Mouse (Mus musculus): ENCODE data around the gene Fam107b.
A peak's percentile ranks its signal among the peaks of the same experiment; 100 is the strongest.

Fam107b gene

GRCm38 (mm10) chr2:3570186-3570585, at the start of gene Fam107b:
Fam107b (plus strand) TSS chr2:3570488.
- no peak for DNase-seq (ENCODE audit: low read depth)

- no peak for DNase-seq (ENCODE audit: low read depth)
Observed at GRCm38 (mm10) chr2:3522558-3522957, 47.7 kb upstream of the Fam107b start.

GRCm38 (mm10) chr2:3526288-3526687, 44.0 kb upstream of the Fam107b start:
- DNase-seq (ENCODE audit: low read depth), result no peak

- DNase-seq (ENCODE audit: low read depth), result no peak
Observed at GRCm38 (mm10) chr2:3541307-3542079, 28.8 kb upstream of the Fam107b start.

- peak; percentile 16 for DNase-seq (ENCODE audit: low read depth)
Observed at GRCm38 (mm10) chr2:3546055-3546454, 24.2 kb upstream of the Fam107b start.

- peak; percentile 30 for DNase-seq (ENCODE audit: low read depth)
Observed at GRCm38 (mm10) chr2:3546588-3546987, 23.7 kb upstream of the Fam107b start.

- DNase-seq (ENCODE audit: low read depth), result no peak
Observed at GRCm38 (mm10) chr2:3570606-3571005, 318 bp downstream of the Fam107b start.

- no peak for DNase-seq (ENCODE audit: low read depth)
Observed at GRCm38 (mm10) chr2:3573883-3574282, 3.6 kb downstream of the Fam107b start.

- DNase-seq (ENCODE audit: low read depth), result no peak
Observed at GRCm38 (mm10) chr2:3575140-3575539, 4.9 kb downstream of the Fam107b start.

- DNase-seq (ENCODE audit: low read depth), result no peak
Observed at GRCm38 (mm10) chr2:3576346-3576745, 6.1 kb downstream of the Fam107b start.

- no peak for DNase-seq (ENCODE audit: low read depth)
Observed at GRCm38 (mm10) chr2:3577216-3577615, 6.9 kb downstream of the Fam107b start.

GRCm38 (mm10) chr2:3578180-3578902, 8.1 kb downstream of the Fam107b start:
- DNase-seq (ENCODE audit: low read depth), result no peak

GRCm38 (mm10) chr2:3579316-3579902, 9.1 kb downstream of the Fam107b start:
- DNase-seq (ENCODE audit: low read depth), result no peak

GRCm38 (mm10) chr2:3582830-3583229, 12.5 kb downstream of the Fam107b start:
- DNase-seq (ENCODE audit: low read depth), result no peak

GRCm38 (mm10) chr2:3585231-3585783, 15.0 kb downstream of the Fam107b start:
- no peak for DNase-seq (ENCODE audit: low read depth)

- no peak for DNase-seq (ENCODE audit: low read depth)
Observed at GRCm38 (mm10) chr2:3590086-3590915, 20.0 kb downstream of the Fam107b start.

- DNase-seq (ENCODE audit: low read depth), result no peak
Observed at GRCm38 (mm10) chr2:3590916-3591197, 20.6 kb downstream of the Fam107b start.

- peak; percentile 13 for DNase-seq (ENCODE audit: low read depth)
Observed at GRCm38 (mm10) chr2:3594663-3595318, 24.5 kb downstream of the Fam107b start.

GRCm38 (mm10) chr2:3600421-3600820, 30.1 kb downstream of the Fam107b start:
- DNase-seq (ENCODE audit: low read depth), result no peak

GRCm38 (mm10) chr2:3602599-3602998, 32.3 kb downstream of the Fam107b start:
- no peak for DNase-seq (ENCODE audit: low read depth)

GRCm38 (mm10) chr2:3603181-3603580, 32.9 kb downstream of the Fam107b start:
- DNase-seq (ENCODE audit: low read depth), result no peak

All from c-Kit-positive CD71-positive TER-119-negative erythroid progenitor cells, embryonic 14.5 days (primary cell).